ENCODE assay signal across 25 mouse cellular contexts in the genomic region with DNA sequence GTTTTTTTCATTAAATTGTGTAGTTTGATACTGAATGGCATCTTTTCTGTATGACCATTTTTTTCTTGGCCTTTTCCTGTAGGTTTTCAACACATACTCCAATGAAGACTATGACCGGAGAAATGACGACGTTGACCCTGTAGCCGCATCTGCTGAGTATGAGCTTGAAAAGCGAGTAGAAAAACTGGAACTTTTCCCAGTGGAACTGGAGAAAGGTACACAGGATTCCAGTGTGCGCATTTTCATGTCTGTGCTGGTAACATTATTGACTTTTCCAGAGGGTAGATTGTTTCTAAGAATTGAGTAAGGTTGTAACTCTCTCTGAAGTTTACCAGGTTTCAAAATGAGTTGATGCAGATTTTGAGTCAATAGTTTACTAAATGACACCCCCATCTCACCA.
A peak's percentile ranks its signal among the peaks of the same experiment; 100 is the strongest.
DNase-seq lines count a peak whose midpoint lies in the region; ATAC-seq and TF ChIP-seq lines count a peak whose summit lies in the region.
"Had no signal": no experiment of that assay in that cellular context is flagged by ENCODE, and none has a peak within 500 bp of the region (broad histone marks: within the 10 kb centered on the region; RNA-seq: fewer than 3 reads in every experiment).

No protein-coding gene starts in this region.

- H3K4me2 ChIP-seq in liver, postnatal 0 days (ENCODE audit: low read depth, low read length) = no peak overlapping the region
- H3K4me2 ChIP-seq: embryonic facial prominence, embryonic 12.5 days; forebrain, embryonic 12.5 days had no signal

- H3K79me2 ChIP-seq in heart, adult 2 months (replicated peaks; ENCODE audit: control insufficient read depth, insufficient read depth, low read length) = no peaks in the 10 kb centered on the region

- no peaks in the 10 kb centered on the region for H3K9me3 ChIP-seq in liver, postnatal 0 days (ENCODE audit: low read length)
- H3K9me3 ChIP-seq: embryonic facial prominence, embryonic 10.5 days; embryonic facial prominence, embryonic 12.5 days; forebrain, embryonic 10.5 days; forebrain, embryonic 12.5 days; G1E had no signal

- H3K9ac ChIP-seq in heart, adult 2 months (ENCODE audit: low read depth, low read length) = no peak overlapping the region
- no peak overlapping the region for H3K9ac ChIP-seq in liver, postnatal 0 days (replicated peaks)
- H3K9ac ChIP-seq: embryonic facial prominence, embryonic 12.5 days; forebrain, embryonic 12.5 days had no signal

- H3K4me1 ChIP-seq in heart, adult 2 months (ENCODE audit: control insufficient read depth, insufficient read depth, low read length) = no peaks in the 10 kb centered on the region
- peaks cover 3% of the 10 kb centered on the region; the same call in 1 of the 2 replicates for H3K4me1 ChIP-seq in liver, postnatal 0 days (ENCODE audit: insufficient read depth)
- H3K4me1 ChIP-seq: embryonic facial prominence, embryonic 12.5 days; forebrain, embryonic 10.5 days; forebrain, embryonic 12.5 days had no signal

- no peak for TF ChIP-seq EP300 in heart, adult 2 months (IDR thresholded peaks at IDR 0.05; ENCODE audit: insufficient read depth, low read depth, low read length)
- TF ChIP-seq EP300 in liver, postnatal 0 days (IDR thresholded peaks at IDR 0.05; ENCODE audit: low read depth) = 0 out of 2 replicates have a peak, but pooled peaks have one; percentile 18

- H3K36me3 ChIP-seq in heart, adult 2 months (ENCODE audit: control insufficient read depth, insufficient read depth, low read length) = no peaks in the 10 kb centered on the region
- H3K36me3 ChIP-seq in liver, postnatal 0 days (replicated peaks; ENCODE audit: insufficient read depth, low read length) = no peaks in the 10 kb centered on the region
- H3K36me3 ChIP-seq: embryonic facial prominence, embryonic 12.5 days; G1E had no signal

- H3K27ac ChIP-seq in heart, adult 2 months = no peak overlapping the region
- 0 out of 2 replicates have a peak overlapping the region, but pooled peaks have one; percentile 5 for H3K27ac ChIP-seq in liver, postnatal 0 days (ENCODE audit: low read depth)
- H3K27ac ChIP-seq: embryonic facial prominence, embryonic 10.5 days; embryonic facial prominence, embryonic 12.5 days; forebrain, embryonic 10.5 days; forebrain, embryonic 12.5 days had no signal

- intact Hi-C loops in heart, adult 2 months (cut with DNase I) = no loop called here

- DNase-seq in heart, adult 11 months = peak; percentile 57
- no peak for DNase-seq in heart, adult 2 months
- no peak for DNase-seq in liver, postnatal 0 days
- DNase-seq in liver = no peak
- peak; percentile 3 for DNase-seq in fat pad, adult 2 months (ENCODE audit: extremely low read depth, low read depth, low spot score)
- DNase-seq: adrenal gland, adult 8-10 months; adrenal gland, postnatal 14 days; adrenal gland, postnatal 36 days; B cell, adult 2 months; cerebellum, adult 11-12 months; cerebellum, adult 2 months; cerebellum, adult 9-10 months; cerebellum, postnatal 10 days; cerebellum, postnatal 25 days had no signal

- TF ChIP-seq POLR2A in heart, adult 2 months (IDR thresholded peaks at IDR 0.05; ENCODE audit: insufficient read depth, low read depth, low read length) = no peak

- H3K27me3 ChIP-seq in heart, adult 2 months (ENCODE audit: control insufficient read depth, insufficient read depth, low read length) = no peaks in the 10 kb centered on the region
- H3K27me3 ChIP-seq in liver, postnatal 0 days (ENCODE audit: insufficient read depth, low read length) = no peaks in the 10 kb centered on the region
- H3K27me3 ChIP-seq: CH12.LX; embryonic facial prominence, embryonic 12.5 days; forebrain, embryonic 12.5 days; Patski had no signal

- WGBS in heart, adult 2 months = 90% methylated on average over 6 of the region's 6 CpGs
- 60% methylated on average over 6 of the region's 6 CpGs for WGBS in liver, postnatal 0 days (ENCODE audit: insufficient replicate concordance)

- peak; percentile 68 for ATAC-seq in liver, postnatal 0 days
- ATAC-seq: activated CD4-positive, CD25-positive, alpha-beta regulatory T cell, adult 4 months; CD4-positive, CD25-positive, alpha-beta regulatory T cell, adult 4 months; forebrain, embryonic 14.5 days; forebrain, embryonic 16.5 days; Patski had no signal

- TF ChIP-seq CTCF in heart, adult 2 months (IDR thresholded peaks at IDR 0.05) = no peak
- TF ChIP-seq CTCF in liver, postnatal 0 days (IDR thresholded peaks at IDR 0.05; ENCODE audit: low read depth) = no peak

- H3K4me3 ChIP-seq in heart, adult 2 months = no peak overlapping the region
- no peak overlapping the region for H3K4me3 ChIP-seq in liver, postnatal 0 days (ENCODE audit: low read depth, low read length)
- H3K4me3 ChIP-seq: embryonic facial prominence, embryonic 10.5 days; embryonic facial prominence, embryonic 12.5 days; forebrain, embryonic 10.5 days; forebrain, embryonic 12.5 days had no signal

Comparison
In these comparisons a context has a peak if more than half of its experiments do, and no peak if none do; other contexts are left out.
1. DNase-seq: peak in heart, adult 11 months (single experiment) and fat pad, adult 2 months (single experiment); none in heart, adult 2 months (0 of 2), liver, postnatal 0 days (single experiment) and liver (single experiment).